Mouse (Mus musculus): ENCODE results near the gene Snx21. TPM values are rescaled to one million over a fixed set of nuclear protein-coding genes. Genes with fewer than 3 reads are reported as not detected.

The Snx21 gene
- polyA plus RNA-seq (2014; fragmentation: Nextera tagmentation; extraction: Ambion mirVana) = 20.5 and 21.3 TPM in 2 replicates

DNA sequence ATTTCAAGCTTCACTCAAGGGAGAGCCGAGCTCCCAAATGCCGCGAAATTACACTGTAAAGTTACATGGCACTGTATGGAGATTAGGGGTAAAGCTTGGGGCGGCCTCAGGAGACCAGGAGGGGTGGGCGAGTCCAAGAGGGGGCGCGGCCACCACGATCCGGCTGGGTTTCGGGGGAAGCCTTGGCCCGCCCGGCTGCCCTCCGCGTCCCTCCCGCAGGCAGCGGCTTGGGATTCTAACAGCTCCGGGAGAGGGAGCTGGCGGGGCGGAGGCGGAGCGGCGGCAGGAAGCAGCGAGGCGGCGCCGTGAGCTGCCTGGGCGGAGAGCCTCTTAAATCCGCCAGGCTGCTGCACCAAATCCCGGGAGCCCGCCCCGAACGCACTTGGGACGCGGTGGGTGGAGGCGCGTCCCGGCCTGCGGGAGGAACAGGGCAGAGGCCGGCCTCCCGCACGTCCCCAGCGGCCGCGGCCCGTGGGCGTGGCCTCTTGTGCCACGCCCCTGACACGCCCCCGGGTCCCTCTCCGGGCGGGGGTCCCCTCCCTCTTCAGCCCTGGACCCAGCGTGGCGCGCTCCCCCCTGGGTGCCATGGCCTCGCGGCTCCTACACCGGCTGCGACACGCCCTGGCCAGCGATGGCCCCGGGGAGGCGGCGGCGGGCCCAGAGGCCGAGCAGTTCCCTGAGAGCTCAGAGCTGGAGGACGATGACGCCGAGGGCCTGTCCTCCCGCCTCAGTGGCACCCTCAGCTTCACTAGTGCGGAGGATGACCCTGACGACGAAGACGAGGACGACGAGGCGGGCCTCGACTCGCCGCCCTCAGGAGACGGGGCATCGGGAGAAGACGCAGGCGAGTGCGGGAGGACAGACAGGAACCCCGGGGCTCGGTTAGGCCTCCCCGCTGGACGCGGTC, at the start of gene Snx21:
Gene Snx21, plus strand, starts transcription at position 343 of the 907 bp plus-strand sequence.
- peak; percentile 94 for DNase-seq (ENCODE audit: low spot score)
- Histone ChIP-seq H3K36me3 (ENCODE audit: control insufficient read depth, insufficient read depth, low read length) (peaks cover 15% of the 10 kb centered on the region), H3K4me2 (ENCODE audit: low read length) (peak within 1 kb of the TSS; percentile 81), H3K4me3 (ENCODE audit: low read depth, low read length) (peak within 1 kb of the TSS; percentile 70), H3K4me1 (replicated peaks; ENCODE audit: control insufficient read depth, insufficient read depth, low read length) (peaks cover 13% of the 10 kb centered on the region), H3K27ac (ENCODE audit: low read depth) (peak within 1 kb of the TSS; percentile 87), H3K9me3 (ENCODE audit: control insufficient read depth, low read length) (no peaks in the 10 kb centered on the region), H3K9ac (ENCODE audit: low read length) (peak within 1 kb of the TSS; percentile 69), H3K27me3 (replicated peaks; ENCODE audit: control insufficient read depth, insufficient read depth, low read length) (no peaks in the 10 kb centered on the region)
- WGBS = under 1% methylated on average over 81 of the region's 89 CpGs
- peak; percentile 91 for ATAC-seq (replicated peaks; ENCODE audit: low FRiP score, low TSS enrichment, low read depth)

GRCm38 (mm10) chr2:164737377-164738090, 48.1 kb upstream of the Snx21 start:
- ATAC-seq (replicated peaks; ENCODE audit: low FRiP score, low TSS enrichment, low read depth) (peak; percentile 71), DNase-seq (ENCODE audit: low spot score) (no peak)
- no peak overlapping the region for H3K4me3 ChIP-seq (ENCODE audit: low read depth, low read length)
- no peak overlapping the region for H3K4me2 ChIP-seq (ENCODE audit: low read length)
- H3K9ac ChIP-seq (ENCODE audit: low read length) = no peak overlapping the region
- H3K9me3 ChIP-seq (ENCODE audit: control insufficient read depth, low read length) = no peaks in the 10 kb centered on the region
- H3K36me3 ChIP-seq (ENCODE audit: control insufficient read depth, insufficient read depth, low read length) = no peaks in the 10 kb centered on the region
- H3K27ac ChIP-seq (ENCODE audit: low read depth) = peak overlapping the region; percentile 29; the same call in 1 of the 2 replicates
- 58% methylated on average over 3 of the region's 3 CpGs for WGBS
- H3K4me1 ChIP-seq (replicated peaks; ENCODE audit: control insufficient read depth, insufficient read depth, low read length) = peaks cover 10% of the 10 kb centered on the region
- no peaks in the 10 kb centered on the region for H3K27me3 ChIP-seq (replicated peaks; ENCODE audit: control insufficient read depth, insufficient read depth, low read length)

DNA sequence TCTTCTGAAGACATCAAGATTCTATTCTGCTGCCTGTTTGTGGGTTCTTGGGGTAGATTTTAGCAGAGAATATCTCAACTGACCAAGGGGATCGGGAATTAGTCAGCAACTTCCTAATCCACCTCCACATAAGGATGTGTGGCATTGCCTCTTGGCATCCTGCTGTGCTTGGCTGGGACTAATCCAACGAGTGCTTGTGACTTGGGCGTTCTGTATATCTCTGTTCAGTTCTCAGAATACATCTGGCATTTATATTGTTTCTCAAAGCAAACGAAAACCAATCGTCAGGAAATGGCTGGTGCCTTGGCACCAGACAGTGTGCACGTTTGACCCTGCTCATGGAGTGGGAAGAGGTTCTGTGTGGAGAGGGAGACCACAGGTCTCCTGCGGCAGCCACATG, 45.7 kb upstream of the Snx21 start:
- Histone ChIP-seq H3K9ac (ENCODE audit: low read length) (no peak overlapping the region), H3K27ac (ENCODE audit: low read depth) (no peak overlapping the region), H3K27me3 (replicated peaks; ENCODE audit: control insufficient read depth, insufficient read depth, low read length) (no peaks in the 10 kb centered on the region), H3K36me3 (ENCODE audit: control insufficient read depth, insufficient read depth, low read length) (no peaks in the 10 kb centered on the region), H3K4me1 (replicated peaks; ENCODE audit: control insufficient read depth, insufficient read depth, low read length) (no peaks in the 10 kb centered on the region), H3K4me3 (ENCODE audit: low read depth, low read length) (no peak overlapping the region), H3K9me3 (ENCODE audit: control insufficient read depth, low read length) (no peaks in the 10 kb centered on the region), H3K4me2 (ENCODE audit: low read length) (no peak overlapping the region)
- DNase-seq (ENCODE audit: low spot score) = no peak
- 60% methylated on average over 7 of the region's 7 CpGs for WGBS
- ATAC-seq (replicated peaks; ENCODE audit: low FRiP score, low TSS enrichment, low read depth) = no peak

DNA sequence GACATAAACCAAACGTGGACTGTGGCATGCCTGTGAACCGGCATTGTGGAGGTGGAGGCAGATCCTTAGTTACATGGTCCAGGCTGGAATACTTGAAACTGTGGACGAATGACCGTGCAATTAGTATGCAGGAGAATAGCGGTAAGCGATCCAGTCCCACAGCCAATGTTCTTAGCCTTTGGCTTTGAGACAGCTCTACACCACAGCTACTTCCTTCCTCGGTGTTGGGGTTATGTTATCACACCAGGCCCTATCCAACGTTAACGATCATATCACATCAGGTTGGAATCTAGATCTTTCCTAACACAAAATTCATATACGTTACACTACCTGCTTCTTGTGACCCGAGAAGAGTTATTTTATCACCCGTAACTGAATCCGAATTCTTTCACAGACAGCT, 40.6 kb upstream of the Snx21 start:
- peak overlapping the region; percentile 95; the same call in 1 of the 2 replicates for H3K9ac ChIP-seq (ENCODE audit: low read length)
- H3K27ac ChIP-seq (ENCODE audit: low read depth) = no peak overlapping the region
- DNase-seq (ENCODE audit: low spot score) (no peak), ATAC-seq (replicated peaks; ENCODE audit: low FRiP score, low TSS enrichment, low read depth) (no peak)
- 72% methylated on average over 13 of the region's 13 CpGs for WGBS
- H3K4me1 ChIP-seq (replicated peaks; ENCODE audit: control insufficient read depth, insufficient read depth, low read length) = peaks cover 11% of the 10 kb centered on the region
- H3K9me3 ChIP-seq (ENCODE audit: control insufficient read depth, low read length) = no peaks in the 10 kb centered on the region
- H3K27me3 ChIP-seq (replicated peaks; ENCODE audit: control insufficient read depth, insufficient read depth, low read length) = no peaks in the 10 kb centered on the region
- peak overlapping the region; percentile 84 for H3K4me3 ChIP-seq (ENCODE audit: low read depth, low read length)
- peaks cover 26% of the 10 kb centered on the region for H3K36me3 ChIP-seq (ENCODE audit: control insufficient read depth, insufficient read depth, low read length)
- H3K4me2 ChIP-seq (ENCODE audit: low read length) = peak overlapping the region; percentile 97

DNA sequence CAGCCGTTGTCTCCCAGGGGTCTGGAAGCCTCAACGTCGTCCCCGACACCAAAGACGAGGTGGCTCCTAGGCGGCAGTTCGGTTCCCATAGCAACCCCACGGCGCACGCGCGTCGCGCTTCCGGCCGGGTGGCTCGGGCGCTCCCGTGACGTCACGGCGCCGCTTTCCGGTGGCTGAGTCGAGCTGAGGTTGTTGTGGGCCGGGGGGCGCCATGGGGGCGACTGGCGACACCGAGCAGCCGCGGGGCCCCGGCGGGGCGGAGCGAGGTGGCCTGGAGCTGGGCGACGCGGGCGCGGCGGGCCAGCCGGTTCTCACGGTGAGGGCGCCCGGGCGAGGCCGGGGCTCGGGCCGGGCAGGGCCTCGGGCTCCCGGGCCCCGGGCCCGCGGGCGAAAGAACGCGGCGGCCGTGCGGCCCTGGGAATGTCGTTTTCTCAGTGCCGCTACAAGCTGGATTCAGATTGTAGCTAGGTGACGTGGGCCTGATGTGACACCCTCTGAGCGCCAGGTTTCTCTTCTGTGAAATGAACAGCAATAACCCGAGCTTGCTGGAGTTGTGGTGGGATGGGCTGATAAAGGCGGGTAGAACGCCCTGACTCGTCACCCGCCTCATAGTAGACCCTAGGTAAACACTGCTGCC, 39.7 kb upstream of the Snx21 start, which contains the start of the genes Wfdc3 and Dnttip1:
Gene Wfdc3, minus strand, starts transcription at position 89 of the 637 bp plus-strand sequence.
Gene Dnttip1, plus strand, starts transcription at position 141 of the 637 bp plus-strand sequence.
- Histone ChIP-seq H3K9ac (ENCODE audit: low read length) (peak within 1 kb of the TSS; percentile 95), H3K9me3 (ENCODE audit: control insufficient read depth, low read length) (no peaks in the 10 kb centered on the region), H3K27me3 (replicated peaks; ENCODE audit: control insufficient read depth, insufficient read depth, low read length) (no peaks in the 10 kb centered on the region), H3K4me1 (replicated peaks; ENCODE audit: control insufficient read depth, insufficient read depth, low read length) (peaks cover 11% of the 10 kb centered on the region), H3K36me3 (ENCODE audit: control insufficient read depth, insufficient read depth, low read length) (peaks cover 36% of the 10 kb centered on the region), H3K4me2 (ENCODE audit: low read length) (peak within 1 kb of the TSS; percentile 97), H3K4me3 (ENCODE audit: low read depth, low read length) (peak within 1 kb of the TSS; percentile 84), H3K27ac (ENCODE audit: low read depth) (0 out of 2 replicates have a peak within 1 kb of the TSS, but pooled peaks have one; percentile 16)
- peak; percentile 92 for ATAC-seq (replicated peaks; ENCODE audit: low FRiP score, low TSS enrichment, low read depth)
- DNase-seq (ENCODE audit: low spot score) = peak; percentile 97
- under 1% methylated on average over 70 of the region's 70 CpGs for WGBS

DNA sequence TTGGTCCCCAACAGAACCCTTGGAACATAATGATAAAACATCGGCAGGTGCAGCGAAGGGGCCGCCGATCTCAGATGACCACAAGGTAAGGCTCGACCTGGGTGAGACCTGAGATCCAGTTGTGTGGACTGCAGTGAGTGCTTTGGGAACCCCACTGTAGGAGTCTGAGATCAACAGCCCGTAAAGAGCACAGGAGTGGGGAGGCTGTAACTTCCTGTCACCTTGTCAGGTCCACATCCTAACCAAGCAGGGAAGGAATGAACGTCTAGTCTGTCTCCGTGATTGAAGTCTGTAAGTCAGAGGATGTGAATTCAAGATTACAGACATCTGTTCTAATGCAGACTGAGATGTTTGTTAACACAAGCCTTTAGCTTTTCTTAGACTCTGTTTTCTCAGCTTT, 38.9 kb upstream of the Snx21 start:
- peak overlapping the region; percentile 97 for H3K4me2 ChIP-seq (ENCODE audit: low read length)
- DNase-seq (ENCODE audit: low spot score) (no peak), ATAC-seq (replicated peaks; ENCODE audit: low FRiP score, low TSS enrichment, low read depth) (no peak)
- peaks cover 11% of the 10 kb centered on the region for H3K4me1 ChIP-seq (replicated peaks; ENCODE audit: control insufficient read depth, insufficient read depth, low read length)
- no peaks in the 10 kb centered on the region for H3K9me3 ChIP-seq (ENCODE audit: control insufficient read depth, low read length)
- WGBS = 51% methylated on average over 8 of the region's 8 CpGs
- H3K36me3 ChIP-seq (ENCODE audit: control insufficient read depth, insufficient read depth, low read length) = peaks cover 43% of the 10 kb centered on the region
- peak overlapping the region; percentile 95 for H3K9ac ChIP-seq (ENCODE audit: low read length)
- H3K4me3 ChIP-seq (ENCODE audit: low read depth, low read length) = peak overlapping the region; percentile 84
- no peak overlapping the region for H3K27ac ChIP-seq (ENCODE audit: low read depth)
- no peaks in the 10 kb centered on the region for H3K27me3 ChIP-seq (replicated peaks; ENCODE audit: control insufficient read depth, insufficient read depth, low read length)

DNA sequence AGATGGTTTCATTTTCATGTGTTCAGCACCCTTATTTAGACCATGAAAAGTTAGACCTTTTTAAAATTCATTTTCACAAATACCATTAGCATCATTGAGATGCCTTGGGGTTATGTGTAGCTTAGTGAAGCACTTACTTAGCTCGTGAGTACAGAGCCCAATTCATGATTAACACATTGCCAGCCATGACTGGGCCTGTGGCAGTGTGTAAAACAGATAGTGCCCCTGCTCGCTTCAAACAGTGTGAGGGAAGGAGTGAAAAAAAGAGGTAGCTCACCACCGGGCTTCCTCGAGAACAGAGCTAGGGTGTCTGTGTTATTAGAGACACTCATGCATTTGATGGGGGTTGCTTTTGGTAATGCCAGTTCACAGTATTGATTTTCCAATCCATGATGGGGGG, 37.4 kb upstream of the Snx21 start:
- no peaks in the 10 kb centered on the region for H3K9me3 ChIP-seq (ENCODE audit: control insufficient read depth, low read length)
- ATAC-seq (replicated peaks; ENCODE audit: low FRiP score, low TSS enrichment, low read depth) (no peak), DNase-seq (ENCODE audit: low spot score) (no peak)
- H3K27ac ChIP-seq (ENCODE audit: low read depth) = no peak overlapping the region
- H3K27me3 ChIP-seq (replicated peaks; ENCODE audit: control insufficient read depth, insufficient read depth, low read length) = no peaks in the 10 kb centered on the region
- peaks cover 58% of the 10 kb centered on the region for H3K36me3 ChIP-seq (ENCODE audit: control insufficient read depth, insufficient read depth, low read length)
- H3K4me3 ChIP-seq (ENCODE audit: low read depth, low read length) = no peak overlapping the region
- H3K9ac ChIP-seq (ENCODE audit: low read length) = no peak overlapping the region
- H3K4me1 ChIP-seq (replicated peaks; ENCODE audit: control insufficient read depth, insufficient read depth, low read length) = peaks cover 11% of the 10 kb centered on the region
- 77% methylated on average over 4 of the region's 4 CpGs for WGBS
- H3K4me2 ChIP-seq (ENCODE audit: low read length) = no peak overlapping the region

DNA sequence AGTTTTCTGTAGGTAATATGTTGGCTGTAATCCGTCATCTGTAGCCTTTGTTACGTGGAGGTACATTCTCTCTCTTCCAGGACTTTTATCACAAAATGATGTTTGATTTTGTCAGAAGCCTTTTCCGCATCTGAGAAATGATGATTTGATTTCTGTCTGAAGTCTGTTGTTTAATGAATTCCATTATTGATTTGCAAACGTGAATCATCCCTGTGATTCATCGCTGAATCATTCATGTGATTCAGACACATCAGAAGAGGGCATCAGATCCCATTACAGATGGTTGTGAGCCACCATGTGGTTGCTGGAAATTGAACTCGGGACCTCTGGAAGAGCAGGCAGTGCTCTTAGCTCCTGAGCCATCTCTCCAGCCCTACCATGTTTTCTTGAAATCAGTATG, 36.6 kb upstream of the Snx21 start:
- H3K27me3 ChIP-seq (replicated peaks; ENCODE audit: control insufficient read depth, insufficient read depth, low read length) = no peaks in the 10 kb centered on the region
- 92% methylated on average over 6 of the region's 6 CpGs for whole genome bisulfite sequencing
- H3K4me3 ChIP-seq (ENCODE audit: low read depth, low read length) = no peak overlapping the region
- no peak overlapping the region for H3K9ac ChIP-seq (ENCODE audit: low read length)
- no peak overlapping the region for H3K4me2 ChIP-seq (ENCODE audit: low read length)
- H3K9me3 ChIP-seq (ENCODE audit: control insufficient read depth, low read length) = no peaks in the 10 kb centered on the region
- no peak overlapping the region for H3K27ac ChIP-seq (ENCODE audit: low read depth)
- peaks cover 11% of the 10 kb centered on the region for H3K4me1 ChIP-seq (replicated peaks; ENCODE audit: control insufficient read depth, insufficient read depth, low read length)
- ATAC-seq (replicated peaks; ENCODE audit: low FRiP score, low TSS enrichment, low read depth) = no peak
- no peak for DNase-seq (ENCODE audit: low spot score)
- H3K36me3 ChIP-seq (ENCODE audit: control insufficient read depth, insufficient read depth, low read length) = peaks cover 65% of the 10 kb centered on the region
